Mouse (Mus musculus) intestine, postnatal 0 days (tissue): ENCODE data around the gene Prokr2. TPM values are rescaled to one million over a fixed set of nuclear protein-coding genes. Genes with fewer than 3 reads are reported as not detected.

Experiments used
- ATAC-seq: fragments of 200-750 bp; cut with Nextera tagmentation; 2 replicates; pipeline ENCODE4 v1.8.0; 2017; ENCODE audit warnings: mild to moderate bottlenecking, moderate TSS enrichment, moderate library complexity
- H3K27ac ChIP-seq: fragments of 300-500 bp; sonication (generic); 2 replicates; pipeline ENCODE4 v1.5.1; 2014; ENCODE audit warnings: mild to moderate bottlenecking, low read depth, low read length, moderate library complexity
- H3K27me3 ChIP-seq: fragments of 300-500 bp; sonication (generic); replicated peaks from 2 replicates; pipeline ENCODE4 v1.6.1; 2014; ENCODE audit warnings: low read length, mixed read lengths; ENCODE audit not compliant: control insufficient read depth, insufficient read depth
- H3K36me3 ChIP-seq: fragments of 300-500 bp; sonication (generic); 2 replicates; pipeline ENCODE4 v1.6.1; 2014; ENCODE audit warnings: mild to moderate bottlenecking, moderate library complexity; ENCODE audit not compliant: control insufficient read depth, insufficient read depth
- H3K4me1 ChIP-seq: fragments of 300-500 bp; sonication (generic); replicated peaks from 2 replicates; pipeline ENCODE4 v1.6.1; 2014; ENCODE audit warnings: antibody characterized with exemption, low read length, mixed read lengths; ENCODE audit not compliant: control insufficient read depth, insufficient read depth
- H3K4me2 ChIP-seq: fragments of 300-500 bp; sonication (generic); replicated peaks from 2 replicates; pipeline ENCODE4 v1.6.1; 2014; ENCODE audit warnings: low read depth, mild to moderate bottlenecking, moderate library complexity
- H3K4me3 ChIP-seq: fragments of 300-500 bp; sonication (generic); 2 replicates; pipeline ENCODE4 v1.5.1; 2014; ENCODE audit warnings: low read depth, low read length
- H3K9ac ChIP-seq: fragments of 300-500 bp; sonication (generic); 2 replicates; pipeline ENCODE4 v1.6.1; 2014; ENCODE audit warnings: mild to moderate bottlenecking, low read depth, low read length
- H3K9me3 ChIP-seq: fragments of 300-500 bp; sonication (generic); 2 replicates; pipeline ENCODE4 v1.6.1; 2016; ENCODE audit warnings: mixed run types; ENCODE audit not compliant: control insufficient read depth
- CTCF ChIP-seq: sonication (generic); IDR thresholded peaks from 2 replicates; pipeline ENCODE4 v1.5.1; 2016; ENCODE audit warnings: low read depth, mild to moderate bottlenecking, control low read depth, antibody characterized with exemption, moderate library complexity
- WGBS: fragments of 180-500 bp; shearing (Covaris S2); extraction: QIAGEN DNeasy Blood & Tissue Kit; methylation state at CpG from one replicate; pipeline ENCODE4 v1.1.7; 2014; 5-methylcytosine and 5-hydroxymethylcytosine counted together
- polyA plus RNA-seq: library from polyadenylated mRNA; unstranded; fragments of >200 nt; fragmentation: Nextera tagmentation; extraction: Ambion mirVana; gene quantifications from 2 replicates; pipeline ENCODE4 v1.2.1, GENCODE M21; 2015

Prokr2 gene
- polyA plus RNA-seq, 1 experiment from 2014 or later: 0.17 TPM

GRCm38 (mm10) chr2:132410126-132410525 lies 24.9 kb upstream of the Prokr2 start:
- Histone ChIP-seq H3K9ac (no peak overlapping the region), H3K27ac (no peak overlapping the region), H3K27me3 (no peaks in the 10 kb centered on the region), H3K4me1 (no peaks in the 10 kb centered on the region), H3K36me3 (no peaks in the 10 kb centered on the region), H3K9me3 (no peaks in the 10 kb centered on the region), H3K4me3 (no peak overlapping the region), H3K4me2 (no peak overlapping the region)
- no peak for ATAC-seq
- WGBS: 90% methylated on average over 4 of the region's 4 CpGs
- TF ChIP-seq CTCF: no peak

- TF ChIP-seq CTCF: no peak
- Histone ChIP-seq H3K36me3 (no peaks in the 10 kb centered on the region), H3K4me3 (no peak overlapping the region), H3K4me1 (no peaks in the 10 kb centered on the region), H3K27ac (no peak overlapping the region), H3K27me3 (no peaks in the 10 kb centered on the region), H3K4me2 (no peak overlapping the region), H3K9ac (no peak overlapping the region), H3K9me3 (0 out of 2 replicates have a peak, but pooled peaks cover 7% of the 10 kb centered on the region)
- 83% methylated on average over 8 of the region's 8 CpGs for WGBS
- no peak for ATAC-seq
These were observed 12.9 kb upstream of the Prokr2 start for GRCm38 (mm10) chr2:132398136-132398535.

GRCm38 (mm10) chr2:132395753-132396152 lies 10.5 kb upstream of the Prokr2 start:
- Histone ChIP-seq H3K36me3 (no peaks in the 10 kb centered on the region), H3K4me3 (no peak overlapping the region), H3K27ac (no peak overlapping the region), H3K9ac (no peak overlapping the region), H3K9me3 (0 out of 2 replicates have a peak, but pooled peaks cover 7% of the 10 kb centered on the region), H3K27me3 (no peaks in the 10 kb centered on the region), H3K4me1 (no peaks in the 10 kb centered on the region), H3K4me2 (no peak overlapping the region)
- no peak for ATAC-seq
- WGBS: 63% methylated on average over 1 of the region's 1 CpGs
- no peak for TF ChIP-seq CTCF

DNA sequence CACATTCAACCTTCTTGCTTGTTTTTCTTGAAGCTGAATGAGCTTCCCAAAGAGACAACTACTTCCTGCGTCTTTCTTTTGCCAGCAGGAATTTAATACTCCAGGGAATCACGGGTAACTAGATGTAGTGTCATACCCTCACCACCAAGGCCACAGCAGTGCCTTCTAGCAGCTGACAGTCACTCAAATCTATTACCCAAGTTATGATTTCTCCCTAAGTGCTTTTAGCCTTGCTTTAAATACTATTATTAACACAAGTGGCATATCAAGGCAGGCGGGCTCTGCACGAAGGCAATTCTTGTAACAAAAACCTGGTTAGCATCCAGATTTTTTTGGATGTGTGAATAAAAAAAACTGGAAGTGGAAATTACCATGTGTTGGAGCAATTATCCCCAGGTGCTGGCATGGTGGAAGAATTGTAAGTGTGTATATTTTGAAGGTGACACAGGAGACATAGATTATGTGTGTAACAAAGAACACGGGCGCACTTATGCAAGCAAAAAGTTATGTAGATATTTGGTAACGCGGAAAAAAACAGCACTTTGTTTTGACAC lies 5.4 kb upstream of the Prokr2 start:
- no peaks in the 10 kb centered on the region for H3K9me3 ChIP-seq
- 86% methylated on average over 8 of the region's 8 CpGs for WGBS
- H3K36me3 ChIP-seq: no peaks in the 10 kb centered on the region
- no peaks in the 10 kb centered on the region for H3K4me1 ChIP-seq
- peaks cover 3% of the 10 kb centered on the region; the same call in 1 of the 2 replicates for H3K27me3 ChIP-seq
- TF ChIP-seq CTCF: no peak
- H3K27ac ChIP-seq: no peak overlapping the region
- no peak for ATAC-seq
- no peak overlapping the region for H3K4me2 ChIP-seq
- no peak overlapping the region for H3K9ac ChIP-seq
- H3K4me3 ChIP-seq: no peak overlapping the region

- peak; percentile 71 for TF ChIP-seq CTCF
- ATAC-seq: no peak
- H3K27me3 ChIP-seq: peaks cover 11% of the 10 kb centered on the region; the same call in 1 of the 2 replicates
- H3K9me3 ChIP-seq: no peaks in the 10 kb centered on the region
- 20% methylated on average over 7 of the region's 7 CpGs for WGBS
- H3K4me2 ChIP-seq: no peak overlapping the region
- no peaks in the 10 kb centered on the region for H3K4me1 ChIP-seq
- H3K27ac ChIP-seq: no peak overlapping the region
- H3K9ac ChIP-seq: no peak overlapping the region
- H3K36me3 ChIP-seq: no peaks in the 10 kb centered on the region
- H3K4me3 ChIP-seq: no peak overlapping the region
These were observed 4.3 kb upstream of the Prokr2 start for GRCm38 (mm10) chr2:132389562-132389961.

DNA sequence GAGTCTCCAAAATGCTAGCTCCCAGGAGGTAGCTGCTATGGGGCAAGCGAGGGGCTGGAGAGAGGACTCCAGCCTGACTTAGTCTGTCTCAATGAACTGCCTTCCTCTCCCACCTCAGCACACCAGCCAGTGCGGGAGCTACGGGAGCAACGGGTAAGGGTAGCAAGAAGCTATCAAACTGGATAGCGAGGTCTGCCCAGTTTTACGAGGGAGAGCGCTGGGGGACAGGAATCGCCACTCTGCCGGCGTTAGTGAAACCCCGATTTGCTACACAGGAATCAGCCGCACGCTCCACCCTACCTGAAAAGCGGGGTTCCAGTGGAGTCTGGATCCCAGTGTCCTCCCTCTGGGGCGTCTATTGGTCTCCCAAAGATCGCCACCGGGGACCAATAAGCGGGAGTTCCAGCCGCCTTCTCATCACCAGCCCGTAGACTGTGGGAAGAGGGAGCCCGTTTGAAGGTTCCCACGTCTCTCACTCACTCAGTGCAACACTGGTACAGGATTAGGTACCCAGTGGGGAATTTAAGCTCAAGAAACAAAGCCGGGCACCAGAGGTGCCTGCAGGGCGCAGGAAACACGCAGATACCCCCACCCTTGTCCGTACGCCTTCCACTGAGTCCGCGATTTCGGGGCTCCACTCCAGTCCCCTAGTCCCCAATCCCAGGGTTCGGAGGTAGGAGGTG lies 595 bp downstream of the Prokr2 start:
- TF ChIP-seq CTCF: no peak
- H3K27ac ChIP-seq: no peak overlapping the region
- H3K36me3 ChIP-seq: no peaks in the 10 kb centered on the region
- peaks cover 19% of the 10 kb centered on the region; the same call in 1 of the 2 replicates for H3K27me3 ChIP-seq
- H3K4me1 ChIP-seq: no peaks in the 10 kb centered on the region
- H3K9ac ChIP-seq: no peak overlapping the region
- no peaks in the 10 kb centered on the region for H3K9me3 ChIP-seq
- peak overlapping the region; percentile 84 for H3K4me2 ChIP-seq
- WGBS: under 1% methylated on average over 31 of the region's 31 CpGs
- H3K4me3 ChIP-seq: peak overlapping the region; percentile 45
- no peak for ATAC-seq
